Mouse (Mus musculus): ENCODE data around the gene Olfr971. TPM values are rescaled to one million over a fixed set of nuclear protein-coding genes. Genes with fewer than 3 reads are reported as not detected.

The Olfr971 gene
- not detected in 4 replicates for total RNA-seq (2023; ENCODE audit: inconsistent age)

GRCm38 (mm10) chr9:39836576-39836975 lies at the start of gene Olfr971:
Olfr971 (plus strand) TSS chr9:39836876.

GRCm38 (mm10) chr9:39790558-39790957 lies 46.1 kb upstream of the Olfr971 start, which contains the start of gene Olfr969:
Olfr969 (plus strand) TSS chr9:39790945.

GRCm38 (mm10) chr9:39808560-39808959 lies 28.1 kb upstream of the Olfr971 start, which contains the start of gene Olfr970:
Olfr970 (plus strand) TSS chr9:39808860.

GRCm38 (mm10) chr9:39866122-39866521 lies 29.4 kb downstream of the Olfr971 start, which contains the start of gene Olfr972:
Olfr972 (plus strand) TSS chr9:39866422.

Other genes starting within 250 kb of the Olfr971 start
- gene AW551984, start 232.5 kb upstream of the Olfr971 start, total RNA-seq (2023; ENCODE audit: inconsistent age) = not detected in 4 replicates
- gene Olfr148, start 226.2 kb upstream of the Olfr971 start, total RNA-seq (2023; ENCODE audit: inconsistent age) = not detected in 4 replicates
- gene Olfr960, start 215.5 kb upstream of the Olfr971 start, total RNA-seq (2023; ENCODE audit: inconsistent age) = not detected in 4 replicates
- gene Olfr961, start 191.8 kb upstream of the Olfr971 start, total RNA-seq (2023; ENCODE audit: inconsistent age) = not detected in 4 replicates
- not detected in 4 replicates for gene Olfr963, start 169.7 kb upstream of the Olfr971 start, total RNA-seq (2023; ENCODE audit: inconsistent age)
- not detected in 4 replicates for gene Olfr149, start 129.8 kb upstream of the Olfr971 start, total RNA-seq (2023; ENCODE audit: inconsistent age)
- not detected in 4 replicates for gene Olfr965, start 125.5 kb upstream of the Olfr971 start, total RNA-seq (2023; ENCODE audit: inconsistent age)
- not detected in 4 replicates for gene Olfr150, start 105.9 kb upstream of the Olfr971 start, total RNA-seq (2023; ENCODE audit: inconsistent age)
- gene Olfr967, start 90.6 kb upstream of the Olfr971 start, total RNA-seq (2023; ENCODE audit: inconsistent age) = not detected in 4 replicates
- not detected in 4 replicates for gene Olfr968, start 53.6 kb upstream of the Olfr971 start, total RNA-seq (2023; ENCODE audit: inconsistent age)
- gene Olfr969, start 45.9 kb upstream of the Olfr971 start, total RNA-seq (2023; ENCODE audit: inconsistent age) = not detected in 4 replicates
- gene Olfr970, start 28.0 kb upstream of the Olfr971 start, total RNA-seq (2023; ENCODE audit: inconsistent age) = not detected in 4 replicates
- not detected in 4 replicates for gene Olfr972, start 29.5 kb downstream of the Olfr971 start, total RNA-seq (2023; ENCODE audit: inconsistent age)
- not detected in 4 replicates for gene Olfr229, start 70.5 kb downstream of the Olfr971 start, total RNA-seq (2023; ENCODE audit: inconsistent age)
- not detected in 4 replicates for gene Olfr974, start 100.6 kb downstream of the Olfr971 start, total RNA-seq (2023; ENCODE audit: inconsistent age)
- gene Olfr975, start 115.2 kb downstream of the Olfr971 start, total RNA-seq (2023; ENCODE audit: inconsistent age) = not detected in 4 replicates
- not detected in 4 replicates for gene Olfr976, start 124.3 kb downstream of the Olfr971 start, total RNA-seq (2023; ENCODE audit: inconsistent age)
- gene Olfr978, start 155.2 kb downstream of the Olfr971 start, total RNA-seq (2023; ENCODE audit: inconsistent age) = not detected in 4 replicates
- gene Olfr979, start 166.6 kb downstream of the Olfr971 start, total RNA-seq (2023; ENCODE audit: inconsistent age) = not detected in 4 replicates
- not detected in 4 replicates for gene Olfr980, start 172.7 kb downstream of the Olfr971 start, total RNA-seq (2023; ENCODE audit: inconsistent age)
- gene Olfr981, start 184.6 kb downstream of the Olfr971 start, total RNA-seq (2023; ENCODE audit: inconsistent age) = not detected in 4 replicates
- gene Olfr982, start 237.0 kb downstream of the Olfr971 start, total RNA-seq (2023; ENCODE audit: inconsistent age) = not detected in 4 replicates